Mouse (Mus musculus) limb, embryonic 10.5 days (tissue): Measurements from ENCODE around the gene Osm. TPM values are rescaled to one million over a fixed set of nuclear protein-coding genes. Genes with fewer than 3 reads are reported as not detected.

Source experiments
- DNase-seq: peaks from one replicate; pipeline ENCODE4 v3.0.0-alpha.2; 2017; ENCODE audit warnings: low spot score
- H3K27ac ChIP-seq: fragments of 300-500 bp; sonication (generic); 2 replicates; pipeline ENCODE4 v1.5.1; 2016; ENCODE audit warnings: mild to moderate bottlenecking
- H3K27me3 ChIP-seq: fragments of 300-500 bp; sonication (generic); 2 replicates; pipeline ENCODE4 v1.6.1; 2016; ENCODE audit warnings: low read depth, mild to moderate bottlenecking; ENCODE audit not compliant: poor library complexity, severe bottlenecking
- H3K36me3 ChIP-seq: fragments of 300-500 bp; sonication (generic); 2 replicates; pipeline ENCODE4 v1.6.1; 2016; ENCODE audit warnings: mild to moderate bottlenecking, moderate library complexity
- H3K4me1 ChIP-seq: fragments of 300-500 bp; sonication (generic); 2 replicates; pipeline ENCODE4 v1.6.1; 2016
- H3K4me3 ChIP-seq: fragments of 300-500 bp; sonication (generic); 2 replicates; pipeline ENCODE4 v1.5.1; 2016; ENCODE audit warnings: mild to moderate bottlenecking, moderate library complexity
- H3K9me3 ChIP-seq: fragments of 300-500 bp; sonication (generic); replicated peaks from 2 replicates; pipeline ENCODE4 v1.6.1; 2016; ENCODE audit warnings: mild to moderate bottlenecking
- WGBS: fragments of 180-500 bp; shearing (Covaris S2); methylation state at CpG from one replicate; pipeline ENCODE4 v1.1.7; 2016; 5-methylcytosine and 5-hydroxymethylcytosine counted together
- polyA plus RNA-seq: library from polyadenylated mRNA; unstranded; fragments of >200 nt; fragmentation: Nextera tagmentation; extraction: Ambion mirVana; gene quantifications from 2 replicates; pipeline ENCODE4 v1.2.1, GENCODE M21; 2016

Gene Osm
- polyA plus RNA-seq, 1 experiment from 2014 or later: not detected

DNA sequence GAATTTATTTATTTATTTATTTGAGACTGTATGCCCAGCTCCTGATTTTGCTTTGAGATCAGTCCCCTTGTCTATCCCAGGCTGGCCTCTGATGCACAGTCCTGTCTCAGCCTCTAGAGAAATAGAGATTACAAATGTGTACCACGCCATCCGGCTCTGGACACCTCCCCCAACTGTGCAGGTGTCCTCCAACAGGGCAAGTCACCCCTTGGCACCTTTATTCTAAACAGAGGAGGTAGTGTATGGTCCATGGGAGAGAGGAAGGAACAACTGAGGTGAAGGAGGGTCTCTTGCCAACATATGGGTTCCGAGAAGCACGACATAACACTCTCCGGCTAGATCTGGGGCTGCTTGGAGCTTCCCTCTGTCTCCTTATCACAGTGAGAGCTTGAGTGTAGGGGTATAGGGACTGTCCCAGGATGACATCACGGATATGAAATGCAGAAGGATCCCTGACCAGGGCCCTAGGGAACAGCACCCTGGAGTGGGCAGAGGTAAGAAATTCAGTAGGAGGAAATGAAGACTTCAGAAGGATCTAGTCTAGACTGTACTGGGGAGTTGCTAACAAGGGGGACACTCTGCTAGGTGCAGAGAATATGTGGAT lies 1.1 kb upstream of the Osm start:
- Histone ChIP-seq H3K9me3 (no peaks in the 10 kb centered on the region), H3K4me1 (no peaks in the 10 kb centered on the region), H3K4me3 (no peak overlapping the region), H3K36me3 (no peaks in the 10 kb centered on the region), H3K27ac (no peak overlapping the region), H3K27me3 (no peaks in the 10 kb centered on the region)
- DNase-seq: no peak
- 90% methylated on average over 6 of the region's 6 CpGs for WGBS

DNA sequence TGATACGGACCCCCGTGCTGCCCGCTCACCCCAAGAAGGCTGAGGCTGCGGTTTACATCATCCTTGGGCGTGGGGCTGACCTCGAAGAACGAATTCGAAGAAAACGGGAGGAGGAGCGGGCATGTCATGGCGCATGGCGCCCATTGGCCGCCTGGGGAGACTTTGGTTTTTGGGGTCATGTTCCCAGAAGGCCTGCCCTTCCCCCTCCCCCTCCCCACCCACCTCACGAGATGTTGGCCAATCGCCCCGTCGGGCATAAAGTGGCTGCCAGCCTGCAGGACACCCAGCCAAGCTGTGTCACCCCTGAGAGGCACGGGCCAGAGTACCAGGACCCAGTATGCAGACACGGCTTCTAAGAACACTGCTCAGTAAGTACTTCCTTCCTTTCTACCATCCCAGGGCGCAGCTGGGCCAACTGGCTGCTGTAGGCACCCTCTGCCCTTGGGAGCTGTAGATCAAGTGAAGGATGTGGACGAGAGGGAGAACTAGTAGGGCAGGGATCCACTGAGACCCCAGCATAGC lies 387 bp downstream of the Osm start:
- no peaks in the 10 kb centered on the region for H3K9me3 ChIP-seq
- WGBS: 92% methylated on average over 21 of the region's 21 CpGs

DNA sequence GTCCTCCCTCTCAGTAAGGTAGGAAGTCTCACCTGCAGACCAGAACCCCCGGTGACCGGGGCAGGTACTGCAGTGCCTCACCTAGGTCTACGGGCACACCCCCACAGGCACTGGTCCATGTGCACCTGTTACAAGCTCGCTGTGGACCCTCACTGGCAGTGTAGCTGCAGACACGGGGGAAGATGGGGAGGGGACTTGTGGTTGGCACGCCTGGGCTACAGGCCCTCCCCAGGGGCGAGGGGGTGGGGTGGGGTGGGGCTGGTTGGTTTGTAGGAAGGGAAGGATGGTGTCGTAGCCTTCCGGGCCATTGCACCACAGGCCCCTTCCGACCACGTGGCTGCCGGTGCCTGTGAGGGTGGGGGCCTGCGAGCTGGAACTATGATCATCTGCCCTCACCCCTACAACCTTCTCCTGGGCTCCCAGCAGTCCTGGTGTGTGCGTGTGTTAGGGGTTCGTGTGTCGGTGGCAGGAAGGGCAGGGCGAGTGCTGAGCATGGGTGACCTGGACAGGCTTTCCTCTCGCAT lies 1.2 kb downstream of the Osm start:
- DNase-seq: no peak
- Histone ChIP-seq H3K4me1 (no peaks in the 10 kb centered on the region), H3K36me3 (no peaks in the 10 kb centered on the region), H3K9me3 (no peaks in the 10 kb centered on the region), H3K4me3 (no peak overlapping the region), H3K27me3 (no peaks in the 10 kb centered on the region), H3K27ac (no peak overlapping the region)
- WGBS: 80% methylated on average over 18 of the region's 18 CpGs

More for the DNA sequence above, 387 bp downstream of the Osm start:
- DNase-seq: no peak
- no peaks in the 10 kb centered on the region for H3K27me3 ChIP-seq
- no peak overlapping the region for H3K27ac ChIP-seq
- H3K4me1 ChIP-seq: no peaks in the 10 kb centered on the region
- H3K4me3 ChIP-seq: no peak overlapping the region
- no peaks in the 10 kb centered on the region for H3K36me3 ChIP-seq

DNA sequence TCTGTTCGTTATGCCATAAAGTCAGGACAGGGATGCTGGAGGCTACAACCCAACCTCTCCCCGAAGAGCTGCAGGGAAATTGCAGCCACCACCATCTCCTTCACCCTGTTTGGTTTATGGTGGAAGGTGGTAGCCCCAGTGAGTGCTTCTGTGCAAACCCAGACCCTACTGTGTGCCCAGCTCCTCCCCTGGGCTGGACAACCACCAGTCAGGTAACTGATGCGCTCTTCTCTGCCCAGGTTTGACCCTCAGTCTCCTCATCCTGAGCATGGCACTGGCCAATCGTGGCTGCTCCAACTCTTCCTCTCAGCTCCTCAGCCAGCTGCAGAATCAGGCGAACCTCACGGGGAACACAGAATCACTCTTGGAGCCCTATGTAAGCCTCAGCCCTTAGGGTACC lies 1.9 kb downstream of the Osm start:
- WGBS: 82% methylated on average over 6 of the region's 6 CpGs
- H3K4me3 ChIP-seq: no peak overlapping the region
- no peaks in the 10 kb centered on the region for H3K9me3 ChIP-seq
- H3K27me3 ChIP-seq: no peaks in the 10 kb centered on the region
- no peak overlapping the region for H3K27ac ChIP-seq
- no peaks in the 10 kb centered on the region for H3K4me1 ChIP-seq
- DNase-seq: no peak
- H3K36me3 ChIP-seq: no peaks in the 10 kb centered on the region

DNA sequence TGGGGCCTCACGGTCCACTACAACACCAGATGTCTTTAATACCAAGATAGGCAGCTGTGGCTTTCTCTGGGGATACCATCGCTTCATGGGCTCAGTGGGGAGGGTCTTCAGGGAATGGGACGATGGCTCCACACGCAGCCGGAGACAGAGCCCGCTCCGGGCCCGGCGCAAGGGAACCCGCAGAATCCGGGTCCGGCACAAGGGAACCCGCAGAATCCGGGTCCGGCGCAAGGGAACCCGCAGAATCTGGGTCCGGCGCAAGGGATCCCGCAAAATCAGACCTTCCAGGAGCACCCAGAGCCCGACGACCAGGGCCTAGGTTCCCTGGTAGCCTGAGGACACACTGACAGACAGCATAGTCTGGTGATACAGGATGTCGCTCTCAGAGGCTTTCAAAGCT lies 3.5 kb downstream of the Osm start:
- Histone ChIP-seq H3K27ac (no peak overlapping the region), H3K4me3 (no peak overlapping the region), H3K9me3 (no peaks in the 10 kb centered on the region), H3K36me3 (no peaks in the 10 kb centered on the region), H3K4me1 (no peaks in the 10 kb centered on the region), H3K27me3 (no peaks in the 10 kb centered on the region)
- WGBS: 93% methylated on average over 23 of the region's 23 CpGs
- no peak for DNase-seq

DNA sequence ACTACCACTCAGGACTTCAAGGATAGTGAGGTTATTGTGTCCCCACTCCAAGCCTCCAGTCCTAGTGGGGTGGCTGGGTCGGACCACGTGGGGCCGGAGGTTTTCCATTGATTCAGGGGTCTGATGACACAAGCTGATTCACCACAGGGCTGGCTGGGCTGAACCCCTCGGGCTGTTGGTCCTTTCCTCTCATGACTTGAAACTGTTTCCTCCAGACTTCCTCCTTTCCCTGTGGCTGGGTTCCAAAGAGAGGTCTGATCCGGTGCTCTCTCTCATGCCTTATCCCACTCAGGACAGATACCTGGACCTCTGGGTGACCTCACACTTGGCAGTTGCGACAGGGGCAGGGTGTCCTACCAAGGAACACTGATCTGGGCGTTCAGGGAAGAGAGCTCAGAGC lies 3.9 kb downstream of the Osm start:
- no peaks in the 10 kb centered on the region for H3K4me1 ChIP-seq
- no peak overlapping the region for H3K4me3 ChIP-seq
- no peaks in the 10 kb centered on the region for H3K27me3 ChIP-seq
- H3K36me3 ChIP-seq: no peaks in the 10 kb centered on the region
- DNase-seq: no peak
- no peaks in the 10 kb centered on the region for H3K9me3 ChIP-seq
- H3K27ac ChIP-seq: no peak overlapping the region
- WGBS: 78% methylated on average over 7 of the region's 7 CpGs

DNA sequence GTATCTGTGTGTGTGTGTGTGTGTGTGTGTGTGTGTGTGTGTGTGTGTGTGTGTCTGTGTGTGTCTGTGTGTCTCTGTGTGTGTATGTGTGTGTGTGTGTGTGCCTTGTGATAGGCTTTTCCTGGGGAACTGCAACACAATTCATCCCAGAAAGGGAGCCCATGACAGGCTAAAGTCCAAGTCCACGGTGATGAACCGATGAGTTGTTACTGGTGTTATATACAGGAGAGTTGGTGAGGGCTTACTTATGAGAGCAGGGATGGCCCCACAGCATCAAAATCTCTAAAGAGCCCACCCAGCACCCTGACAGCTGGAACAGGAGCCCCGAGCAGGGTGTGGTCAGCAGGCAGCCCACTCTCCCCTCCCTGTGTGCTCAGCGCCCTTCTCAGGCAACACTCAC lies 5.0 kb downstream of the Osm start:
- H3K36me3 ChIP-seq: no peaks in the 10 kb centered on the region
- peaks cover 4% of the 10 kb centered on the region; the same call in 1 of the 2 replicates for H3K4me1 ChIP-seq
- WGBS: 78% methylated on average over 4 of the region's 4 CpGs
- DNase-seq: no peak
- no peaks in the 10 kb centered on the region for H3K27me3 ChIP-seq
- H3K9me3 ChIP-seq: no peaks in the 10 kb centered on the region
- no peak overlapping the region for H3K4me3 ChIP-seq
- no peak overlapping the region for H3K27ac ChIP-seq

DNA sequence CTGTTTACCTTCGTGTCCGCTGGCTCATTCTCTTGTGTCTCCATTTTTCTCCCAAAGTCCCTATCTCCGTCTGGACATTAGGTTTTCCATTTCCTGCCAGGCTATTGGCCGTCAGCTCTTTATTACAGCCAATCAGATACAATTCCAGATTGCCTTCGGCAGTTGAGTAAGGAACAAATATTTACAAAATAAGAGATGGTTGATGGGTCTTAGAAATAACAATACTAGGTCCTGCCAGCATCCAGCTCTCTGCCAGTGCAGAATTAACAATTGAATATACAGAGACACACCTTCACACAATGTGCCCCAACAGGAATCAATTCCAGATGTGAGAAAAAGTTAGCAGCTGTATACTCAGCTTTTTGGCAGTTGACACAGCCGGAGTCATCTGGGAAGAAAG lies 9.9 kb downstream of the Osm start:
- Histone ChIP-seq H3K4me3 (no peak overlapping the region), H3K4me1 (peaks cover 15% of the 10 kb centered on the region), H3K36me3 (no peaks in the 10 kb centered on the region), H3K27ac (no peak overlapping the region), H3K9me3 (no peaks in the 10 kb centered on the region), H3K27me3 (no peaks in the 10 kb centered on the region)
- no peak for DNase-seq
- 60% methylated on average over 6 of the region's 6 CpGs for WGBS

DNA sequence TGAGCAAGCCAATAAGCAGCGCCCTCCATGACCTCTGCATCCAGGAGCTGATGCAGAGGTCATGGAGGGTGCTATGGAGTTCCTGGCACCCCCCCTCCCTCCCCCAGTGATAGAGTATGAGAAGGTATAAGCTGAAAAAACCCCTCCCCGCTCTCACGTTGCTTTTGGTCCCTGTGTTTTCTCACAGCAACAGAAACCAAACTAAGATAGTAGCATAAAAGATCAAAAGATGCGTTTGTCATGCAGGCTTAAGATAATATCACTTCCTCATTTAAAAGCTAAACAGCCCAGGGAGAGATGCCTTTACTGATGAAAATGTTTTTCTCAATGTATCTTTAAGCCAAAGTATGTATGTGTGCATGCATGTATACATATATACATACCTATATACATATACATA lies 10.4 kb downstream of the Osm start:
- Histone ChIP-seq H3K9me3 (no peaks in the 10 kb centered on the region), H3K27ac (no peak overlapping the region), H3K27me3 (no peaks in the 10 kb centered on the region), H3K4me3 (no peak overlapping the region), H3K36me3 (no peaks in the 10 kb centered on the region), H3K4me1 (peaks cover 15% of the 10 kb centered on the region)
- 72% methylated on average over 4 of the region's 4 CpGs for WGBS
- DNase-seq: no peak

DNA sequence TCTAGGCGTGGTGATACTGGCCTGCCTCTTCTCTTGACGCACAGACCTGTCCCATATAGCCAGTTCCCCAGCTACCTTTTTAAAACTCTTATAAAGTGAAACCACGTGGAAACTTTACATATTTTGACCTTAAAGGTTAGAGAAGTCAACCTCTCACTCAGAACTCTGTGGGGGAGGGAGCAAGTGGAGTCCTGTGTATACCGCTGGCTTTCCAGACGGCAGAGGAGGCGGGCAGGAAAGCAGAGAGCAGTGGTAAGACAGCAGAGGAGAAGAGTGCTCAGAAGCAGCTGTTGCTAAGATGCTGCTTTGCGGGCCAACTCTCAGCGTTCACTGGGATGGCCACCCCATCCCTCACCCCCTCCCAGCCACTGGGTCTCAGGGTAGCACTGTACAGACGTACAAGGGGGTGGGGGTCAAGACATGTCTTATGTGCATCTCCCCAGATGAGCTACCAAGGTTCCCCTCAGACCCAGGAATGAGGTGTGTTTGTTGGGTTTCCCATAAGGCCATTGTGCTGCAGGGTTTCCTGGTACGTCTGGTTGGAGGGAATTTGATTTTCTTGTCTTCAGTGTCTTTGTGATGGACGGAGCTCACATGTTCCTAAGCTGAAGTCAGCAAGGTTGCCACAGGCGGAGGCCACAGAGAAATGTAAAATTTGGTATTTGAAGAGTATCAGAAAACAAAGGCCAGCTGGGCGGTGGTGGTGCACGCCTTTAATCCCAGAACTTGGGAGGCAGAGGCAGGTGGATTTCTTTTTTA lies 11.2 kb downstream of the Osm start:
- no peak overlapping the region for H3K27ac ChIP-seq
- H3K27me3 ChIP-seq: no peaks in the 10 kb centered on the region
- WGBS: 76% methylated on average over 14 of the region's 14 CpGs
- peaks cover 15% of the 10 kb centered on the region for H3K4me1 ChIP-seq
- H3K36me3 ChIP-seq: no peaks in the 10 kb centered on the region
- H3K4me3 ChIP-seq: no peak overlapping the region
- no peak for DNase-seq
- H3K9me3 ChIP-seq: no peaks in the 10 kb centered on the region

DNA sequence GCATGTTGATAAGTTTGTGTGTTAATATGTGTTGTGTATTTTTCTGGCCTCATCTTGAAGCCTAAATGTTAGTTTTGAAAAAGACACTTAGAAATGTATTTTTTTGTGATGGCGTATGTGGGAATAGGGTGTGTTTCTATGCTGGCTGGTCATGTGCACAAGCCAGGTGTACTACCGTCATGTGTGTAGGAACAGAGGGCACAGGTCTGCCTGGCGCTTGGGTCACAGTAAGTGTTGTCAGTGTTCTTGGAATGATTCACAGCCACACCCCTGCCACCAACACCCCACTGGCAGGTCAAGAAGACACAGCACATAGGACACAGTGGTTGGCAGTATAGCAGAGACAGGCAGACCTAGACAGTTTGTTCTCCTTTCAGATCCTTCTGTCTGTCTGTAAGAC lies 12.9 kb downstream of the Osm start:
- H3K4me1 ChIP-seq: peaks cover 15% of the 10 kb centered on the region
- H3K27ac ChIP-seq: no peak overlapping the region
- no peak overlapping the region for H3K4me3 ChIP-seq
- no peak for DNase-seq
- no peaks in the 10 kb centered on the region for H3K9me3 ChIP-seq
- WGBS: 94% methylated on average over 3 of the region's 3 CpGs
- no peaks in the 10 kb centered on the region for H3K36me3 ChIP-seq
- H3K27me3 ChIP-seq: no peaks in the 10 kb centered on the region

DNA sequence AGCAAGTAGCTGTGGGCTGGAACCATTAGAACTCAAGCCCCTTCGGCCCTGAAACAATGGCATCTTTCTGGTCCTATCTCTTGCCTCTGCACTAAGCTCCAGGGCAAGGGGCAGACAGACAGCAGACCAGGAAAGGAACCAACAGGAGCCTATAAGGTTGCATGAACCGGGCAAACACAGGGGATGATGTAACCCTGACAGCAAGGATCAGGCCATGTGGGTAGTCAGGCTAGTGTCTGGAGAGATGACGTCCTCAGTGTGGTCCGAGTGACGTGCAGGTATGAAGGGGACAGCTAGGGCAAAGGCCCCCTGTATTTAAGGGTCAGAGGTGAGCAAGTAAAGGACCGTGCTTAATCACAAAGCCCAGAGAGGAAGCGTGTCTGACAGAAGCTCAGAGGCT lies 14.1 kb downstream of the Osm start:
- Histone ChIP-seq H3K4me1 (peaks cover 15% of the 10 kb centered on the region), H3K27ac (no peak overlapping the region), H3K4me3 (no peak overlapping the region), H3K9me3 (no peaks in the 10 kb centered on the region), H3K27me3 (no peaks in the 10 kb centered on the region), H3K36me3 (no peaks in the 10 kb centered on the region)
- 76% methylated on average over 7 of the region's 7 CpGs for WGBS
- no peak for DNase-seq

DNA sequence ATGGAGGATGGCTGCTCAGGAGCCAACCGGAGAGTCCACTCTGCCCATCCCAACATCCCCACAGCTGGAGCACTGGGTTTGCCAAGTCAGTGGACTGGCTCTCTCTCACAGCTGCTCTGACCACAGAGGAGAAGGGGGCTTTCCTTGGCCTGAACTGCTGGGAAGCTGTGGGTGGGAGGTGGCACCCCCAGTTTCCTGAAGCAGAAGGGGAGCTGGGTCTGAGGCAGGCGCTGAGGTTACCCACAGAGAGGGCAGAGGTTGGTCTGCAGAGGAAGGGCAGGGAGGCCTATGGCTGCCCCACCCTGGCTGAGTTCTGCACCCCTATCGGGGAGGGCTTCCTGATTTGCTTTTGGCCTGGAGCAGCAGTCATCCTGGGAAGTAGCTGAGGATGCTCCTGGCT lies 15.2 kb downstream of the Osm start:
- Histone ChIP-seq H3K27me3 (no peaks in the 10 kb centered on the region), H3K27ac (no peak overlapping the region), H3K4me3 (no peak overlapping the region), H3K4me1 (peaks cover 8% of the 10 kb centered on the region), H3K9me3 (no peaks in the 10 kb centered on the region), H3K36me3 (no peaks in the 10 kb centered on the region)
- 85% methylated on average over 3 of the region's 3 CpGs for WGBS
- no peak for DNase-seq
